Mouse (Mus musculus) kidney, adult 18-20 months (tissue): Measurements from ENCODE around the gene Tbc1d2.
"Not testable (repeated sequence)": the region's sequence is repeated elsewhere in the genome, so short reads cannot be mapped to it uniquely, and the experiment has no call there.

Experiments
- DNase-seq: peaks from one replicate; pipeline ENCODE4 v3.0.0; 2021

The Tbc1d2 gene

DNA sequence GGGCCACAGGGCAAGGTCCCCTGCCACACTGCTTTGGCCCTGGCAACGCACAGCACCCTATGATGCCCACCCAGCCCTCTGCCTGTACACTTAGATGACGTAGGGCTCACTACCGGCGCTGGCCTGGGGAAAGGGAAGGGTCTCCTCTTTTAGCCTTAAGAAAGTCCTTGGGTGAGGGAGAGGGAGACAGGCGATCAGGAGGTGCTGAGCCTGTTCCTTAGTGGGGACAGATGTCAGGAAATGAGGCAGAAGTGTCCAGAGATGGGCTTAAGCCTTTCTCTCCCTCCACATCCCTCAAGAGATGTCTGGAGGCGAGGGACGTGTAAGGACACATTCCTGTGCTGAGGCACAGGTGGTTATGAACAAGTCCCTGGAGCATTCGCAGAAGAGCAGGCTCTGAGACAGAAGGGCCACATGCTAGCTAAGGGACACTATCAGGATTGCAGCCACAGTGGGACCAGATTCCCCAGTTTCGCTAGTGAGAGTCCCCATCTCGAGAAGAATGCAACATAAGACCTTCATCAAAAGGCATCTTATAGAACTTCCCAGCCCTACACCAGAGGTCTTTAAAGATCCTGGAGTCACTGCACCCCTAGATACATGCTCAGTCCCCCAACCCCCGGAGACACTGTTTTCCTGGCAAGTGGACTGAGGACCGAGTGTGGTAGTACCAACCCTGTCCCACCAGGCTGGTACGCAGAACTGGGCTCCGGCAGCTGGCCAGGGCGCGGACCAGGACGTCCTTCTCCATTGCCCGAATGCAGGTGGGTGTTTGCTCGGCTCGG lies 49.3 kb downstream of the Tbc1d2 start:
- no peak for DNase-seq

DNA sequence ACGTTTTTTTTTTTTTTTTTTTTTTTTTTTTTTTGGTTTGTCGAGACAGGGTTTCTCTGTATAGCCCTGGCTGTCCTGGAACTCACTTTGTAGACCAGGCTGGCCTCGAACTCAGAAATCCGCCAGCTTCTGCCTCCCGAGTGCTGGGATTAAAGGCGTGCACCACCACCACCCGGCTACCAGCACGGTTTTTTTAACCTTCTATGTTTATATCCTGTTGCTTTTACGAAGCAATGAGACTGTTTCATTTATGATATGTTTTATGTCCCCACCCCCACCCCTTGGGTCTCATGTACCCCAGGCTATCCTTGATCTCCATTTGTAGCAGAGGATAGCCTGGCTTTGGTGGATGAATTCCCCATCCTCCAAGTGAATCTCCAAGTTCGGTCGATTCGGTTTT lies 50.4 kb downstream of the Tbc1d2 start:
- not testable (repeated sequence) for DNase-seq

DNA sequence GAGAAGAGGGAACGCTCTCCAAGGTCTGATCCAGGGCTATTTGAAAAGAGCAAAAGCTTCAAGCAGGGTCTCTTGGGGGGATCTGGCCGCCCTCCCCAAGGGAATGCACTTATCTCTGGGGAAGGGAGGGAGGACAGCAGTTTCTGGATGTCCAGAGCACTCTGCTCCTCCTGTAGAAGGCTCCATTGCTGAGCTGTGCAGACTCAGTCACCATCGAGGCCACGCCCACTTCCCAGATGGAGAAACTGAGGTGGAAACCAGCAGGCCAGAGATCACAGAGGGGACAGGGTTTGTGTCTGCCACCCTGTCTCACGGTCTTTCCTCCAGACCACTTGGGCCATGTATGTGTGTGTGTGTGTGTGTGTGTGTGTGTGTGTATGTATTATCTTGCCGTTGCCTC lies 51.0 kb downstream of the Tbc1d2 start:
- no peak for DNase-seq

DNA sequence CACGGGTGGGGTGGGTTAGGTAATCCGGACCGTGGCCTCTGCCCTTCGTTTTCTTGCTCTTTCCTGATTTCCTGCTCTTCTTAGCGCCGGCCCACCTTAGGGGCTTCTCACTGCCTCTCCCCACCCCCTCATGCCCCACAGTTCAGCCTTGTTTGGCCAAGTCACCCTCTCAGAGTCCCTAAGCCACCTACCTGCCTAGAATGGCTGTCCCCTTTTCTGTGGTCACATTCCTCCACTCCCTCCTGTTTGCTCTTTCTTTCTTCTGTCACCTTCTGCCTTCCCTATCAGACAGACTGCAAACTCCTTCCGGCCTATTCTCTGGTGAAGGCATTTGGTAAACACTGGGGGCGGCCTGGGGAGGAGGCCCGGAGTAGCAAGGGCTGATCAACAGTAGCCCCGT lies 51.9 kb downstream of the Tbc1d2 start:
- DNase-seq = no peak

DNA sequence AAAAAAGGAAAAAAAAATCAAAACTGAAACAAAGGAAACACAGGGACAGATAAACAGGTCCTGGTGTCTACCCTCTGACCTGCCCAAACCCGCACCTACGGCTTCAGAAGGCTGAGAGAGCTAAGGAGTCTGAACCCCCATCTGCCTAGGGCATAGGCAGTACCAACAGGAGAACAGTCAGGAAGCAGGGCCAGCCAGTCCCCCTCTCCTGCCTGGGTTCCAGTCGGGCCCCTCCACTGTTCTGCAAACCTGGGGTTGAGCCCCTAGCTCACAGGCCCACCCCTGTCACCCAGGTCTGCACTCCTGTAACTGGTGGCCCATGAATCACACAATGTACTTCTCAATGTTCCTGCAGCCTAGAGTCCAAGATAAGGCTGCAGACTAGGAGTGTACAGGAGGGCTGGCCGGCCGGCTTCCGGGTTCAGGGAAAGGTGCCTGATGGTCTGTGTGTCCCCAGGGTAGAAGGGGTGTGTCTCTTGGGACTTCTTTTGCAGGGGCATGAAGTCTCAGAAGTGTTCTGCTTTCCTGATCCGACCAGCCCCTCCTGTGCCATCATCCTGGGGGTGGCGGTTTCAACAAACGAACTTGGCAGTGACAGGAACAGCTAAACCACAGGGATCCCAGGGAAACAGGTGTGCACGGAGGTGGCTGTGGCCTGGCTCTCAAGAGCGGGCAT lies 52.6 kb downstream of the Tbc1d2 start:
- DNase-seq = no peak

DNA sequence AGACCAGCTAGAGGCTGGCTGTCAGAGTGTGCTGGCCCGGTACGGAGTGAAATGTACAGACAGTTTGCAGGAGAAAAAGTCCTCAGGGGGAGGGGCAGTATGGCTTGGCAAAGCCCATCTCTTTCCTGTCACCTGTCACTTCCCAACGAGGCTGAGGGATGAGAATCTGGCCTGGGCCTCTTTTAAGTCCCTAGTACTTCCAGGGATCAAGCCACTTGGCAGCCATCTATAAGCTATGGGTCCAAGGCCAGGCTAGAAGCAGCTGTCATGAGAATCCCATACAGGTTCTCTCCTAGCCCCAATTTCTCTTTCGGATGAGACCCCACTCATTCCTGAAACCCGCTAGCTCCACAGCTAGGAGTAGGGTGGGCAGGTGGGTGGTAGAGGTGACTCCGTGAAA lies 53.6 kb downstream of the Tbc1d2 start:
- DNase-seq = no peak

DNA sequence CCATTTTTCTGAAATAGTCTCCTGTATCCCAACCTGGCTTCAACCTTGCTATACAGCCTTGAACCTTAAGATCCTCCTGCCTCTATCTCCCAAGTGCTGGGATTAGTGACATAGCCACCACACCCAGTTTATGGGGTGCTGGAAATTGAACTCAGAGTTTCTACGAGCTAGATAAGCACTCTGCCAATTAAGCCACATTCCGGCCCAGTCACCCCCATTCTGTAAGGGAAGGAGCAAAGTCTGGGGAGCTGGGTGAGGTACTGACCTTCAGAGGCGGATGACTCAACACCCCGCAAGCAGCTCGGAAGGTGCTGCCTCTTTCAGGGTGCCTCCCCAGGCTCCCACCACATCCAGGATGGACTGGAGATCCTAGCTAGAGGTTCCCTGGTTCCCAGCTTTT lies 55.9 kb downstream of the Tbc1d2 start:
- no peak for DNase-seq

DNA sequence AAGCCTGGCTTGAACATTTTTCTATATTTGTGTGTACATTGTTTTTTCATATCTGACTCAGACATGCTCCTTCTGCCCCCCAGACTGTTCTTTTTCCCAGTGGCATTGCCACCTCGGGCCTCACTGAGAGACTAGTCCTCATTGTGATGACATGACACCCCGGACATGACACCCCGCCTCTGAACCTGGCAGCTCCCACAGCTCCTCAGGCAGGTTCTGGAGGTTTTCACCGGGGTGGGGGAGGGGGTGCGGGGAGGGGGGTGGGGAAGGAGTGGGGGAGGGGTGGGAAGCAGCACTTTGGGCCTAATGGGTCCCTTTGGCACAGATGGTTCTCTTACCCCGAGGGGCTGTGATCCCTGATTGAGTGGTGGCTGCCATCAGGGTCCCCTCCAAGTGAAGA lies 56.5 kb downstream of the Tbc1d2 start:
- DNase-seq = no peak

DNA sequence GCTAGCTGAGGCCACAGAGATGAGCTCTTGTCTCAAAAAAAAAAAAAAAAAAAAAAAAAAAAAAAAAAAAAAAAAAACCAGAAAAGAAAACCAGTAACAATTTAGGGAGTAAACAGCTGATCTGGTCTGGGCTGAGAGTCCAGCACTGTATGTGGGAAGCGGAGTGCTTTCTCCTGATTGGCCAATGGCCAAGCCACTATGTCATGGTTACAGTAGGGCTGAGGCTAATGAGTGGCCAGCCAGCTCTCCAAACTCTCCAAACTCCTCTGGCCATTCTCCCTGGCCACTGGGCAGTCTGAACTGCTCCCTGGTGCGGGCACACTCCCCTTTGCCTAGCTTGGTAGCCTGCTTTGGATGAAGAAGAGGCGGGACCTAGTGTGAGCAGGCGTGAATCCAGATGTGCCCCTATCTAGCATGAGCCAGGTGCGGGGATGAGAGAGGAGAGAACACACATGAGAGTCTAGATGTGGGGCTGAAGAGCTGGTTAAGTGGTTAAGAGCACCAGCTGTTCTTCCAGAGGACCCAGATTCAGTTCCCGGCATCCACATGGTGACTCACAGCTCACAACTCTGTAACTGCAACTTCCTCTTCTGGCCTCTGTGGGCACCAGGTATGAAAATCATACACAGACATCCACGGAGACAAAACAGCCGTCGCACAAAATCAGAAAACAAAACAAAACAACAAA lies 58.0 kb downstream of the Tbc1d2 start:
- no peak for DNase-seq

DNA sequence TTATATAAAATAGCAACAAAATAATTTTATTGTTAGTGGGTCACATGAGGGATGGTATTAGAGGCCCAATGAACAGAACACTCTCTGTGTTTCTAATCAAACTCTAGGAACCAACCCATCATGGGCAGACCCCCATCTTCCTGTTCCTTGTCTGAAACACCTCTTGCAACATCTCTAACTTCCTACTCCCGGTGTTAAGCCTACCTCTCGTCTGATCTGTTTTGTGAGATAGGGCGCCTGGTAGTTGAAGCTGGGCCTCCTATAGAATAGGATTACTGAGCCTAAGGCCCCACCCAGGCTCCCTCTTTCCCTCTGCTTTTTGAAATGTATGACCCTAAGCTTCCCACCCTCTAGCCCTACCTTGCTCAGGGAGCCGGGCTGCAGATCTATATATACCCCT lies 59.2 kb downstream of the Tbc1d2 start:
- DNase-seq = no peak

DNA sequence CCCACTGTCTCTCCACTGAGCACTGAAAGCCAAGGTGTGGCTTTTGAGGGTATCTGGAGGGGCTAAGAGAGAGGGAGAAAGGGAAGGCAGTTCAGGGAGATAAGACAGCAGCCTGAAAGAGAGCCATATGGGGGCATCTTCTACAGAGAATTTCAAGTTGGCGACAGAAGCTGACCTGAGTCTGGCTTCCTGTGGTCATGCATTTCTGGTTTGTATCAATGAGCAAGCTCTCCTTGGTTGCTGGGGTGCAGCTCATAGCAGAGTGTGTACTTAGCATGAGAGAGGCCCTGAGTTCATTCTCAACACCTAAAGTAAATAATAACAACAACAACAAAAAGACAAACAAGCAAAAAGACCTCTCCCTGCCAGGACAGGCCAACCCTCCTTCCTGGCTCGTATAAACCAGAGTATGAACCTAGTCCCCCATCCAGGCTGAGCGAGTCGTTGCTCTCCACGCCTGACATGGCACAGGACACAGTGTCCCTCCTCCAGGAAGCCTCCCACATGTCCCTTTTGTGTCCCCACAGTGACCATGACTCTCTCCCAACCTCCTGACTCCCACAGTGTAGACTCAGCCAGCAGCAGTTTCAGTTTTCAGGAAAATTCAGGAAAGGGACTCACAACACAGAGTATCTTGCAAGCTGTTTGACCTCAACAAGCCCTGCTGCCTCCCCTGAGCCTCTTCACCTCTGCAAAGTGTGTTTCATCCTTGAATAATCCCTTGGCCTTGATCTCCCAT lies 59.9 kb downstream of the Tbc1d2 start:
- no peak for DNase-seq

DNA sequence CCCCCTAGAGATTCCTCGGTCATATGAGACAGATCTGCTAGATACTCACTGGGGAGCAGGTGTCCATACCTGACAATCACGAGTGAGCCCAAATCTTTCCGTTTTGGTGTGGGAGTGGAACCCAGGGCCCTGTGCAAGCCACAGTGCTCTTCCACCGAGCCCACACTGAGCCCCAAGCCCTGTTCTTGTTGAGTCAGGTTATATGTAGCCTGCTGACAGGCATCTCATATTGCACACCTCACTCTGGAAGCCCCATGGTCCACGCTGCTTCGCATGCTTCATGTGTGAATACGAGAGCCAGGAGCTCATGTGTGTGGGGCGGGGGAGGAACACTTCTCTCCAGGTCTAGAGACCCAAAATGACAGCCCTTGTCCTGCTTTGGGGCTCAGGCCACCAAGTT lies 60.9 kb downstream of the Tbc1d2 start:
- DNase-seq = no peak

DNA sequence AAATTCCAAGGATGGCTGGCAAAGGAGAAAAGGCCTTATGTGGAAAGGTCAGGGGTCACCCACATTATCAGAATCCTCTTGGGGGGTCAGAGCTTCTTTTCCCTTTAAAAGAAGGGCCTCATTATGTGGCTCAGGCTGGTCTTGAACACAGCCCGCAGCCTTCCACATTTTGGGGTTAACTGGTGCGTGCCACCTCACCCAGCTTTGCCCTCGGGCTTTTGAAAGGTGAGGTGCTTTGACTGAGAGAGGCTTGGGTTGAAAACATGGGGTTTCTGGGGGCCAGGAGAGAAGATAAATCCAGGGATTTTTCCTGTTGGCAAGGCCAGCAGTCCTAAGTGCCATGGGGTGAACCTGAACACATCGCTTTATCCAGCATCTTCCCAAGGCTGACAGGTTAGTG lies 63.5 kb downstream of the Tbc1d2 start:
- DNase-seq = no peak

DNA sequence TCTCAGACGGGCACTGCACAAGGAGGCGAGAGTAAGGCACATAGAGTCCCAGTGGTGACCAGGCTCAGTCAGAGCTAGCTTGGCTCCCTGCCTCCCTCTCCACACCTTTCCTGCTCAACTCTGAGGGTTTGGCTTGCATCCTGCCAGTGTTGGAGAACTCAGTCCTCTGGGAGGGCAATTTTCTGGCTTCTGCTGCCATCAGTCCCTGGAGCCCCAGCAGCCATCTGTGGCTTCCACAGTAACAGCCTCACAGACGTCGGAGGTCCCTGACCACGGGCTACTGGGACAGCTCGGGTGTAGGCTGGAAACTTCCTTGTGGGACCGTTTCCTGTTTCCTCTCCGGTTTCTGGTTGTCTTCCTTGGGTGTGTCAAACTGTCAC lies 64.2 kb downstream of the Tbc1d2 start:
- no peak for DNase-seq

DNA sequence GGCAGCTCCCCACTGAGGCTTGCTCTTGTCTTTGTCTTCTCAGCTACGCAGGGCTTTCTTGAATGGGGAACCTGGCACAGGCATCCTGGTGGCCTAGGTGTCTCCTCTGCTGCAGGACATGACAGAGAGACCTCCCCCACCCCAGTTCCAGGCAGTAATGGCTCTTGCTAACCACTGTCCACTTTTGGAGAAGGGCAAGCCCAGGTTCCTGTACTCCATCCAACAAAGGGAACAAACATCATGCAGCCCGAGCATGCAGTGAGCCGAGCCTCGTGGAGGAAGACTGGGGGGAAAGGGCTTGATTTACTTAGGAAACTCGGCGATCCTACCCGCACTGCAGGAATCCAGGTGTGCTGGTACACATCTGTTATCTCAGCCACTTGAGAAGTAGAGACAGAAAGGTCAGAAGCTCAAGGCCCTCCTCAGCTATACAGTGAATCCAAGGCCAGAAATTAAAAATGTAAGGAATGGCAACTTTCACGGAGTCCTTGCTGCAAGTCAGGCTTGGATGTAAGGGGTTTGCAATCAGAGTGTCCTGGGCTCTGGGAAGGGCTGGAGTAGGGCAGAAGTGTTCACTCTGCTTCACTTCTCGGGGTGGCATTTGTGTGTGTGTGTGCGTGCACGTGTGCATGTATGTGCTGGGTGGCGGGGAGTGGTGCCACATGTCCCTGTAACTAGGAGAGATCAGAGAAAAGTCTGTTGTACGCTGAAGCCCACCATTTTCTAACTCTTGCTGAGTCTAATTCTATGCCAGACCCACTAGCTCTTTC lies 64.8 kb downstream of the Tbc1d2 start:
- no peak for DNase-seq

DNA sequence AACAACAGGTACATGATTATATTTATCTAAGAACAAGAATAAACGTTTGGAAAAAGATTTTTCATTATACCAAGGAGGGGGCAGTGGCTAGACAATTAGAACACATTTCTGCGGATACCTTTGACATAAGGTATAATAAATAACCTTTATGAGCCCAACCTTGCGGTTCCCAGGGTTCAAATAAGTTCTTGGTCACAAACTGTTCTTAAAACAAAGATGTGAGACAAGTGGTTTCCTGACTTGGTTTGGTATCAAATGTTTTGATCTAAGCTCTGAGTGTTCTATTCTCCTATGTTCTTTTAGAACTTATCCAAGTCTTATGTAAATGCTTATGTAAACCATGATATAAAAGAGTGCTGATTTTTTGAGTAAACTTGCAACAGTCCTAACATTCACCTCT lies 65.5 kb downstream of the Tbc1d2 start:
- not testable (repeated sequence) for DNase-seq

DNA sequence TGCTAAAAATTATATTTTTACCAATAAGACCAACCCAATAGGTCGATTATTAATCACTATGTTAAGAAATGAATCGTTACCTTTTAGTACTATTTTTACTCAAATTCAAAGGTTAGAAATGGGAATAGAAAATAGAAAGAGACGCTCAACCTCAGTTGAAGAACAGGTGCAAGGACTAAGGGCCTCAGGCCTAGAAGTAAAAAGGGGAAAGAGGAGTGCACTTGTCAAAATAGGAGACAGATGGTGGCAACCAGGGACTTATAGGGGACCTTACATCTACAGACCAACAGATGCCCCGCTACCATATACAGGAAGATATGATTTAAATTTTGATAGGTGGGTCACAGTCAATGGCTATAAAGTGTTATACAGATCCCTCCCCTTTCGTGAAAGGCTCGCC lies 65.9 kb downstream of the Tbc1d2 start:
- DNase-seq = not testable (repeated sequence)

DNA sequence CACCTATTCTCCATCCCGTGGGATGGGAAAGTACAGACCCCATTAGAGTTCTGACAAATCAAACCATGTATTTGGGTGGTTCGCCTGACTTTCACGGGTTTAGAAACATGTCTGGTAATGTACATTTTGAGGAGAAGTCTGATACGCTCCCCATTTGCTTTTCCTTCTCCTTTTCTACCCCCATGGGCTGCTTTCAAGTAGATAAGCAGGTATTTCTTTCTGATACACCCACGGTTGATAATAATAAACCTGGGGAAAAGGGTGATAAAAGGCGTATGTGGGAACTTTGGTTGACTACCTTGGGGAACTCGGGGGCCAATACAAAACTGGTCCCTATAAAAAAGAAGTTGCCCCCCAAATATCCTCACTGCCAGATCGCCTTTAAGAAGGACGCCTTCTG lies 68.0 kb downstream of the Tbc1d2 start:
- not testable (repeated sequence) for DNase-seq

DNA sequence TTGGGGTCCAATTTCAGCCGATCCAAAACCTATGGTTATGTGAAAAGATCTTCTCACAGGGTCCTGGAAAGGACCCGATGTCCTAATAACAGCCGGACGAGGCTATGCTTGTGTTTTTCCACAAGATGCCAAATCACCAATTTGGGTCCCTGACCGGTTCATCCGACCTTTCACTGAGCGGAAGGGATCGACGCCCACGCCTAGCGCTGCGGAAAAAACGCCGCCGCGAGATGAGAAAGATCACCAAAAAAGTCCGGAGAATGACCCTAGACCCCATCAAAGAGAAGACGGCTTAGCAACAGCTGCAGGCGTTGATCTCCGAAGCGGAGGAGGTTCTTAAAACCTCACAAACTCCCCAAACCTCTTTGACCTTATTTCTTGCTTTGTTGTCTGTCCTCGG lies 68.4 kb downstream of the Tbc1d2 start:
- not testable (repeated sequence) for DNase-seq

DNA sequence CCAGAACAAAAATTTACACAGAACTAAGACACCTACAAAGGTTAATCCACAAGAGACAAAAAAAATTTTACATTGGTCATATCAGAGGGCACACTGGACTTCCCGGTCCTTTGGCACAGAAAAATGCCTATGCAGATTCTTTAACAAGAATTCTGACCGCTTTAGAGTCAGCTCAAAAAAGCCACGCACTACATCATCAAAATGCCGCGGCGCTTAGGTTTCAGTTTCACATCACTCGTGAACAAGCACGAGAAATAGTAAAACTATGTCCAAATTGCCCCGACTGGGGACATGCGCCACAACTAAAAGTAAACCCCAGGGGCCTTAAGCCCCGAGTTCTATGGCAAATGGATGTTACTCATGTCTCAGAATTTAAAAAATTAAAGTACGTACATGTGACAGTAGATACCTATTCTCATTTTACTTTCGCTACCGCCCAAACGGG lies 69.2 kb downstream of the Tbc1d2 start:
- DNase-seq = not testable (repeated sequence)

DNA sequence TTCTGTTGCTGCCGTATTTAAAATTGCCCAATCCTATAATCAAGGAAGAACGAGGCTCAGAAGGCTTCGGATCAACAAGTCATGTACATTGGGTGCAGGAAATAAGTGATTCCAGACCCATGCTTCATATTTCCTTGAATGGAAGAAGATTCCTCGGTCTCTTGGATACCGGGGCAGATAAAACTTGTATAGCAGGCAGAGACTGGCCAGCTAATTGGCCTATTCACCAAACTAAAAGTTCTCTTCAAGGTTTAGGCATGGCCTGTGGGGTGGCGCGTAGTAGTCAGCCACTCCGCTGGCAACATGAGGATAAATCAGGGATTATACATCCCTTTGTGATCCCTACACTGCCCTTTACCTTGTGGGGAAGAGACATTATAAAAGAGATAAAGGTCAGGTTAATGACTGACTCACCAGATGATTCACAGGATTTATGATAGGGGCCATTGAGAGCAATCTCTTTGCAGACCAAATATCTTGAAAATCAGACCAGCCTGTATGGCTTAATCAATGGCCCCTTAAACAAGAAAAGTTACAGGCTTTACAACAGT lies 71.1 kb downstream of the Tbc1d2 start:
- DNase-seq = not testable (repeated sequence)

DNA sequence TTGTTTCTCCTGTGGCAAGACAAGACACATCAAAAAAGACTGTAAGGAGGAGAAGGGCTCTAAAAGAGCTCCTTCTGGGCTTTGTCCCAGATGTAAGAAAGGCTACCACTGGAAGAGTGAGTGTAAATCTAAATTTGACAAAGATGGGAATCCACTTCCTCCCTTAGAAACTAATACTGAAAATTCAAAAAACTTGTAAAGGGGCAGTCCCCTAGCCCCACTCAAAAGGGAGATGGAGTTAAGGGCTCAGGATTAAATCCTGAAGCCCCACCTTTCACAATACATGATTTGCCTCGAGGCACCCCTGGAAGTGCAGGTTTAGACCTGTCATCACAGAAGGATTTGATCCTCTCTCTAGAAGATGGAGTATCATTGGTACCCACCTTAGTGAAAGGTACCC lies 71.8 kb downstream of the Tbc1d2 start:
- no peak for DNase-seq
